Mouse (Mus musculus) liver, embryonic 12.5 days (tissue): Measurements from ENCODE around the gene Zfp384. TPM values are rescaled to one million over a fixed set of nuclear protein-coding genes. Genes with fewer than 3 reads are reported as not detected.

Experiments
- polyA plus RNA-seq: library from polyadenylated mRNA; unstranded; fragments of >200 nt; fragmentation: Nextera tagmentation; extraction: Ambion mirVana; gene quantifications from 2 replicates; pipeline ENCODE4 v1.2.1, GENCODE M21; 2016

Zfp384 gene
- polyA plus RNA-seq, 1 experiment from 2014 or later = 6.6 TPM

Other genes with a start within 250 kb of the Zfp384 start
- 0.77 and 1.0 TPM in 2 replicates for gene Eno2, start 239.5 kb upstream of the Zfp384 start, polyA plus RNA-seq
- gene Lrrc23, start 229.4 kb upstream of the Zfp384 start, polyA plus RNA-seq = not detected in 2 replicates
- 9.9 and 10.8 TPM in 2 replicates for gene Spsb2, start 200.5 kb upstream of the Zfp384 start, polyA plus RNA-seq
- 630 and 674 TPM in 2 replicates for gene Tpi1, start 194.8 kb upstream of the Zfp384 start, polyA plus RNA-seq
- gene Usp5, start 179.7 kb upstream of the Zfp384 start, polyA plus RNA-seq = 87.5 and 94.1 TPM in 2 replicates
- 193 TPM in 2 replicates for gene Cdca3, start 179.6 kb upstream of the Zfp384 start, polyA plus RNA-seq
- gene Gnb3, start 168.9 kb upstream of the Zfp384 start, polyA plus RNA-seq = 0.29 and 0.43 TPM in 2 replicates
- gene P3h3, start 151.4 kb upstream of the Zfp384 start, polyA plus RNA-seq = 5.0 and 5.5 TPM in 2 replicates
- 0.08 and 0.17 TPM in 2 replicates for gene Gpr162, start 145.2 kb upstream of the Zfp384 start, polyA plus RNA-seq
- gene Cd4, start 120.9 kb upstream of the Zfp384 start, polyA plus RNA-seq = 0.05 and 0.07 TPM in 2 replicates
- 0.32 and 0.33 TPM in 2 replicates for gene Lag3, start 97.4 kb upstream of the Zfp384 start, polyA plus RNA-seq
- 64.5 and 66.7 TPM in 2 replicates for gene Ptms, start 89.0 kb upstream of the Zfp384 start, polyA plus RNA-seq
- gene Mlf2, start 77.8 kb upstream of the Zfp384 start, polyA plus RNA-seq = 178 and 187 TPM in 2 replicates
- 88.7 and 95.2 TPM in 2 replicates for gene Cops7a, start 43.6 kb upstream of the Zfp384 start, polyA plus RNA-seq
- 0.11 TPM in 1 of 2 replicates, not detected in the other for gene Pianp, start 12.5 kb upstream of the Zfp384 start, polyA plus RNA-seq
- 34.4 and 34.6 TPM in 2 replicates for gene Ing4, start 30.6 kb downstream of the Zfp384 start, polyA plus RNA-seq
- 2.8 and 3.7 TPM in 2 replicates for gene Acrbp, start 40.5 kb downstream of the Zfp384 start, polyA plus RNA-seq
- gene Lpar5, start 58.8 kb downstream of the Zfp384 start, polyA plus RNA-seq = 1.9 and 2.2 TPM in 2 replicates
- gene Chd4, start 86.8 kb downstream of the Zfp384 start, polyA plus RNA-seq = 38.3 and 40.5 TPM in 2 replicates
- gene Nop2, start 122.8 kb downstream of the Zfp384 start, polyA plus RNA-seq = 83.1 and 85.3 TPM in 2 replicates
- 6.6 and 7.3 TPM in 2 replicates for gene Iffo1, start 136.1 kb downstream of the Zfp384 start, polyA plus RNA-seq
- 1,499 and 1,575 TPM in 2 replicates for gene Gapdh, start 157.3 kb downstream of the Zfp384 start, polyA plus RNA-seq
- 132 and 138 TPM in 2 replicates for gene Ncapd2, start 182.6 kb downstream of the Zfp384 start, polyA plus RNA-seq
- 211 and 222 TPM in 2 replicates for gene Mrpl51, start 182.7 kb downstream of the Zfp384 start, polyA plus RNA-seq
- gene Vamp1, start 206.4 kb downstream of the Zfp384 start, polyA plus RNA-seq = 2.3 and 2.6 TPM in 2 replicates
- 3.8 and 4.0 TPM in 2 replicates for gene Tapbpl, start 222.7 kb downstream of the Zfp384 start, polyA plus RNA-seq
- gene Cd27, start 227.9 kb downstream of the Zfp384 start, polyA plus RNA-seq = 2.6 and 3.2 TPM in 2 replicates